Mouse (Mus musculus) embryonic facial prominence, embryonic 14.5 days (tissue): ENCODE data around the gene Rpl27. TPM values are rescaled to one million over a fixed set of nuclear protein-coding genes. Genes with fewer than 3 reads are reported as not detected.

Experiments
- ATAC-seq: fragments of 200-750 bp; cut with Nextera tagmentation; 2 replicates; pipeline ENCODE4 v1.8.0; 2017; ENCODE audit warnings: low read depth, moderate number of reproducible peaks, moderate TSS enrichment
- DNase-seq: peaks from one replicate; pipeline ENCODE4 v3.0.0-alpha.2; 2015; ENCODE audit warnings: low spot score
- H3K27ac ChIP-seq: fragments of 300-500 bp; sonication (generic); replicated peaks from 2 replicates; pipeline ENCODE4 v1.5.1; 2014; ENCODE audit warnings: low read depth, mild to moderate bottlenecking, low read length, moderate library complexity
- H3K27me3 ChIP-seq: fragments of 300-500 bp; sonication (generic); replicated peaks from 2 replicates; pipeline ENCODE4 v1.6.1; 2014; ENCODE audit warnings: low read length; ENCODE audit not compliant: control insufficient read depth, insufficient read depth
- H3K36me3 ChIP-seq: fragments of 300-500 bp; sonication (generic); 2 replicates; pipeline ENCODE4 v1.6.1; 2014; ENCODE audit warnings: low read length, mixed read lengths; ENCODE audit not compliant: control insufficient read depth, insufficient read depth
- H3K4me1 ChIP-seq: fragments of 300-500 bp; sonication (generic); 2 replicates; pipeline ENCODE4 v1.6.1; 2014; ENCODE audit warnings: antibody characterized with exemption, low read length; ENCODE audit not compliant: control insufficient read depth, insufficient read depth
- H3K4me2 ChIP-seq: fragments of 300-500 bp; sonication (generic); 2 replicates; pipeline ENCODE4 v1.6.1; 2014; ENCODE audit warnings: low read depth, mild to moderate bottlenecking, low read length, moderate library complexity, mixed read lengths
- H3K4me3 ChIP-seq: fragments of 300-500 bp; sonication (generic); 2 replicates; pipeline ENCODE4 v1.5.1; 2014; ENCODE audit warnings: low read depth, mild to moderate bottlenecking, low read length
- H3K9ac ChIP-seq: fragments of 300-500 bp; sonication (generic); 2 replicates; pipeline ENCODE4 v1.6.1; 2014; ENCODE audit warnings: low read depth, mild to moderate bottlenecking, low read length, moderate library complexity, mixed read lengths
- H3K9me3 ChIP-seq: fragments of 300-500 bp; sonication (generic); 2 replicates; pipeline ENCODE4 v1.6.1; 2016; ENCODE audit warnings: low read length; ENCODE audit not compliant: control insufficient read depth
- WGBS: fragments of 180-500 bp; shearing (Covaris S2); extraction: QIAGEN DNeasy Blood & Tissue Kit; methylation state at CpG from one replicate; pipeline ENCODE4 v1.1.7; 2014; 5-methylcytosine and 5-hydroxymethylcytosine counted together
- polyA plus RNA-seq: library from polyadenylated mRNA; unstranded; fragments of >200 nt; fragmentation: Nextera tagmentation; extraction: Ambion mirVana; gene quantifications from 2 replicates; pipeline ENCODE4 v1.2.1, GENCODE M21; 2014

Gene Rpl27
- polyA plus RNA-seq: 376 and 406 TPM in 2 replicates

DNA sequence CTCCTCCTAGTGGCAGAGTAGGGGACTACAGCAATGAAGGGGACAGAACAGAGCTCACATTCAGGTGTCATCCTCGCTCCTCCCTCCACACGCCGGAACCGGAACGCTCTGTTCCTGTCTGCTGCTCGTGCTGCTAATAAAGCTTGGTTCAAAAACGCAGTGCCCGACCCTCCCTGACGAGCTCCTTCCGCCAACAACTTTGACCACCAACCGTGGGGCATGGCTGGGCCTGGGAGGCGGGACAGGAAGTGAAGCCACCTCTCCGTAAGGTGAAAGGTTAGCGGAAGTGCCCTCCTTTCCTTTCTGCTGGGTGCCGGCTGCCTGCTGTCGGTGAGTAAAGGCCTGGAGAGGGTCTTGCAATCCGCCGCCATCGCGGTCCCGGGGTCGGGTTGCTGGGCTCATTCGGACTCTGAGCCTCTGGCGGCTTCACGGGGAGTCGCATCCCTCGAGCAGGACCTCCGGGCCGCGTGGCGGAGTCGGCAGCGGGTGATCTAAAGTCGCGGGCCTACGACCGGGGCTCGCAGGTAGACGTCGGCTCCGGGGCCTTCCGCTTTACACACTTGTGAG is at the start of gene Rpl27:
Gene Rpl27 (plus strand): TSS at position 172 of the 567 bp plus-strand sequence.
- ATAC-seq (peak; percentile 99), DNase-seq (peak; percentile 100)
- Histone ChIP-seq H3K4me2 (peak within 1 kb of the TSS; percentile 80), H3K4me3 (peak within 1 kb of the TSS; percentile 83), H3K27me3 (no peaks in the 10 kb centered on the region), H3K9me3 (no peaks in the 10 kb centered on the region), H3K4me1 (peaks cover 10% of the 10 kb centered on the region), H3K9ac (peak within 1 kb of the TSS; percentile 98), H3K36me3 (peaks cover 28% of the 10 kb centered on the region), H3K27ac (peak within 1 kb of the TSS; percentile 94)
- under 1% methylated on average over 41 of the region's 42 CpGs for WGBS

DNA sequence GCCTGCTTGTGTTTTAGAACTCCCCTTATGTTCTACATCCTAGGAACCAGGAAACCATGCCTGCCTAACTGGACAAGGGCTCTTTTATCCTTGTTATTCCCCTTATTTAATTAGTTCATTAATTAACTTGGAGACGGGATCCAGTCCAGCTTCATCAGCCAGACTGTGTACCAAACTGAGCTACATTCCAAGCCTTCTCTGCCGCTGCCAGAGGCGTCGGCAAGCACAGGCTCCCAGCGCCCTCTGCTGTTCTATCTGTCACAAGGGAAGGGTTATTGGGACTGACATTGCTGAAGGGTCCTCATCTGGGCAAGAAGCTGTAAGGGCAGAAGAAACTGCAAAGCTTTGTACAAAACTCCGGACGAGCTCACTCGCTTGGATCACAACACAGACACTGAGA is 47.0 kb upstream of the Rpl27 start:
- H3K27ac ChIP-seq: no peak overlapping the region
- H3K4me3 ChIP-seq: no peak overlapping the region
- ATAC-seq (peak; percentile 65; the same call in 1 of the 2 replicates), DNase-seq (peak; percentile 85)
- 4% methylated on average over 8 of the region's 8 CpGs for WGBS
- no peaks in the 10 kb centered on the region for H3K36me3 ChIP-seq
- H3K4me2 ChIP-seq: no peak overlapping the region
- no peaks in the 10 kb centered on the region for H3K4me1 ChIP-seq
- H3K9me3 ChIP-seq: no peaks in the 10 kb centered on the region
- peak overlapping the region; percentile 30; the same call in 1 of the 2 replicates for H3K9ac ChIP-seq
- H3K27me3 ChIP-seq: no peaks in the 10 kb centered on the region

DNA sequence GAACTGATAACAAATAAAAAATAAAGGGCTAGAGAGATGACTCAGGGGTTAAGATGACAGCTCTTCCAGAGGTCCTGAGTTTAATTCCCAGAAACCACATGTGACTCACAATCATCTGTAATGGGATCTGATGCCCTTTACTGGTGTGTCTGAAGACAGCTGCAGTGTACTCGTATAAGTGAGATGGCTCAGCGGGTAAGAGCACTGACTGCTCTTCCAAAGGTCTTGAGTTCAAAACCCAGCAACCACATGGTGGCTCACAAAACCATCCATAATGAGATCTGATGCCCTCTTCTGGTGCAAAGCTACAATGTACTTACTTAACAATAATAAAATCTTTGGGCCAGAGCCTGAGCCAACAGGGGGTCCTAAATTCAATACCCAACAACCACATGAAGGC is 26.8 kb upstream of the Rpl27 start:
- H3K4me3 ChIP-seq: no peak overlapping the region
- ATAC-seq (no peak), DNase-seq (no peak)
- peaks cover 4% of the 10 kb centered on the region; the same call in 1 of the 2 replicates for H3K4me1 ChIP-seq
- H3K9me3 ChIP-seq: no peaks in the 10 kb centered on the region
- WGBS: 82% methylated on average over 2 of the region's 2 CpGs
- H3K9ac ChIP-seq: no peak overlapping the region
- H3K36me3 ChIP-seq: peaks cover 37% of the 10 kb centered on the region
- H3K27ac ChIP-seq: no peak overlapping the region
- no peaks in the 10 kb centered on the region for H3K27me3 ChIP-seq
- no peak overlapping the region for H3K4me2 ChIP-seq

DNA sequence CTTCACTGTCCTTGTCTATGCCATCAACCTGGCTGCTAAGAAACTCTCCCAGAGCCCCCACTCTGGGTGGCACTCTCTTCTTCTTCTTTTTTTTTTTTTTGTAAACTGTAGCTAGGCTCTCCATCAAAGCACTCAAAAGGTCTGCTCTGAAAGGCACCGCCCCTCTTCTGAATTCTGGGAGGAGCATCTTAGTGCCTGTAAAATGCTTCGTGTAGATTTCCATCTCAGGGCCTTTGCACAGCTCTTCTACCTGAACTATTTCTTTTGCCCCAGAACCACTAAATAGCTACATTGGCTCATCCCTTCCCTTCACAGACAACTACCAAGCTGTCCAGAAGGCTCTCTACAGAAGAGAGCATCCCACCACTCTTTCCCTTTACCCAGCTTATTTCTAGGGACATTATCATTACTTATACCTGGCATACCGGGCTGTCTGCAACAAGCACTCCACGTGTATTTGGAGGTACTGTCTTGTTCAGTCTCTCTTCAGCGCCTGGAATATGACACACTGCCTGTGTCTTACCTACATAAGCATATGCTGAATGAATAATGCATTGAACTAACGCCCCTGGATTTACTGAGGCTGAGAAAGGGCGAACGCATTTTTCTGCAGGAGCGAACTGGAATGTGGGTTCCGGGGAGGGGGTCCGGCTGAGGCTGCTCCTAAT is 25.5 kb upstream of the Rpl27 start:
- Histone ChIP-seq H3K27ac (peak overlapping the region; percentile 63), H3K4me2 (peak overlapping the region; percentile 75), H3K9ac (peak overlapping the region; percentile 86), H3K9me3 (no peaks in the 10 kb centered on the region), H3K4me3 (peak overlapping the region; percentile 74), H3K36me3 (peaks cover 24% of the 10 kb centered on the region), H3K4me1 (peaks cover 4% of the 10 kb centered on the region; the same call in 1 of the 2 replicates), H3K27me3 (no peaks in the 10 kb centered on the region)
- no peak for DNase-seq
- WGBS: 2% methylated on average over 11 of the region's 11 CpGs
- ATAC-seq: no peak; the same call in 1 of the 2 replicates

DNA sequence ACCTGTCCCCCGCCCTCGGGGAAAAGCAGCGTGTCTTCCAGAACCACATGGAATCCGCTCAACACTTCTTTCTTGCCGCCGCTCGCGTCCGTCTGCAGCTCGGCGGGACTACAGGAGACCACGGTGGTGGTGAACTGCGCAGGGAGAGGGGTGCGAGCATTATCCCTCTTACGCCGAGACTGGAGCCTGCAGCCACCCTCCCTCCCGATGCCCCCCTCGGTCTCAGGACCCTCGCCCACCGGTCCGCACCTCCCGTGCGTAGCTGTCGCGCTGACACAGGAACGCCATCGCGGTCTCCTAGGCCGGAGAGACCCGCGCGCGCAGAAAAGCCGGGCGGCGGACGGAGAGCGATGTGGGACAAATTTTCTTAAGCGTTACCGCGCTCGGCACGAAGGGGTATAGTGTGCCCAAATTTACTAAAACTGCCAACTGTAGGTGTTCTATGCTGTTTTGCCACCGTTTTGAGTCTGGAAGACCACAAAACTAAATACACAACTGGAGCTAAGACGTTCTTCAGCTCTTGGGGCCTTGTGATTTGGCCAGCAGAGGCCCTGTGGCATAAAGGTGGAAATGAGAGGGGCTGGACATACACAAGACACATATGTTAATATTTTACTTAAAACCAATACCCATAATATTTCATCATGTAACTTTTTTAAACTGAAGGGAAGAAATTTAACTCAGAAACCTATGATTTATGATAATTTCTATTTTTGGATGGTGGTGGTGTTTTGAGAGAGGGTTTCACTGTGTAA is 24.8 kb upstream of the Rpl27 start, which contains the start of gene Aarsd1:
Gene Aarsd1 (minus strand): TSS at position 515 of the 755 bp plus-strand sequence.
- peak; percentile 86 for DNase-seq
- Histone ChIP-seq H3K4me1 (peaks cover 4% of the 10 kb centered on the region; the same call in 1 of the 2 replicates), H3K36me3 (peaks cover 17% of the 10 kb centered on the region), H3K9me3 (no peaks in the 10 kb centered on the region), H3K27ac (peak within 1 kb of the TSS; percentile 63), H3K4me3 (peak within 1 kb of the TSS; percentile 74), H3K27me3 (no peaks in the 10 kb centered on the region), H3K9ac (peak within 1 kb of the TSS; percentile 86), H3K4me2 (peak within 1 kb of the TSS; percentile 75)
- under 1% methylated on average over 44 of the region's 45 CpGs for WGBS
- peak; percentile 88 for ATAC-seq

DNA sequence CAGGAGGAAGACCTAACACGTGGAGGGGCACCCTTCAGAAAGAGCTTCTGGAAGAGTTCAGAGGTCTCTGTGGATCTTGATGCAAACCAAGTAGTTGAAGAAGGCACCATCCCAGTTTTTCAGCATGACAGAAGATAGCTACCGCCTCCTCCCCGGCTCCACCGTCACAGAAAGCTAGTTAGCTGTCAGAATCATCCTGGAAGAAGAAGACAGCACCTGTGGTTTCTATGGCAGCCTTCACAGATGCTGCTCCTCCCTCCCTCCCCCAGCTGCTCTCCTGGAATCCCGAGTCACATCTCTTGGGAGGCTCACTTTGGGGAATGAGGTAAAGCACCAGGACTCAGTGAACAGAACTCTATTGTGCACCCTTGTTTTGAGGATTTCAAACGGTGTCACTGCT is 23.1 kb upstream of the Rpl27 start:
- 59% methylated on average over 6 of the region's 6 CpGs for WGBS
- Histone ChIP-seq H3K4me1 (peaks cover 11% of the 10 kb centered on the region), H3K27ac (no peak overlapping the region), H3K9ac (no peak overlapping the region), H3K4me2 (no peak overlapping the region), H3K4me3 (no peak overlapping the region), H3K36me3 (0 out of 2 replicates have a peak, but pooled peaks cover 2% of the 10 kb centered on the region), H3K9me3 (no peaks in the 10 kb centered on the region), H3K27me3 (no peaks in the 10 kb centered on the region)
- ATAC-seq (no peak), DNase-seq (no peak)

DNA sequence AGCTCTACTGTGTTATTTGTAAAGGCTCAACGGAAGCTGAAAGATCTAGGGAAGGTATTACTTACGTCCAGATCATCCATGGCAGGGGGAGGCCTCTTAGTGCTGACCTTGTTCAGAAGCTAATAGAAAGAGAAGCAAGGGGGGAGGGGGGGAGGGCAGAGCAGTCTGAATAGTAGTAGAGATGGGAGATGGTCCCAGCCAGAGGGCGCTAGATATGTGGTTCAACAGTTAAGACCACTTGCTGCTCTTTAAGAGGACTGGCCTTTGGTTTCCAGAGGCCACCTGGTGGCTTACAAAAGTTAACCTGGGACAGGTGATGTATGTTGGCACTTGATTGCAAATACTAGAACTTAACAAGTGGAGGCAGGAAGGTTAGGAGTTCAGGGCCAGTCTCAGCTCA is 22.5 kb upstream of the Rpl27 start:
- H3K27ac ChIP-seq: no peak overlapping the region
- H3K27me3 ChIP-seq: no peaks in the 10 kb centered on the region
- H3K9ac ChIP-seq: no peak overlapping the region
- peaks cover 11% of the 10 kb centered on the region for H3K4me1 ChIP-seq
- H3K9me3 ChIP-seq: no peaks in the 10 kb centered on the region
- ATAC-seq (no peak), DNase-seq (no peak)
- 31% methylated on average over 3 of the region's 3 CpGs for WGBS
- H3K4me3 ChIP-seq: no peak overlapping the region
- H3K36me3 ChIP-seq: no peaks in the 10 kb centered on the region
- H3K4me2 ChIP-seq: no peak overlapping the region

DNA sequence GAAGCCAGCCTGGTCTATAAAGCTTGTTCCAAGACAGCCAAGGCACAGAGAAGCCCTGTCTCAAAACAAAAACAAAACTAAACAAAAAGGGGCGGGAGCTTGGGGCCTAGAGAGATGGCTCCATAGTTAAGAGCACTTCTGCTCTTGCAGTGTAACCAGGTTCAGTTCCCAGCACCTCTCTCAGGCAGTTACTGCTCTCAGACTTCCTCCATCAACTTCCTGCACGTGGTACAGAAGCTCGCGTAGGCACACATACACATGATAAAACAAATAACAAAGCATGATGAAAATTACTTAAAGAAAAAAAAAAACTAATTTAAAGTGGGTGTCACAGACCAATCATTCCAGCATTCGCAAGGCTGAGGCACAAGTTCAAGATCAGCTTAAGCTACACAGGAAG is 21.9 kb upstream of the Rpl27 start:
- WGBS: 86% methylated on average over 5 of the region's 5 CpGs

More for the DNA sequence above, 21.9 kb upstream of the Rpl27 start:
- no peak overlapping the region for H3K27ac ChIP-seq
- H3K36me3 ChIP-seq: no peaks in the 10 kb centered on the region
- no peaks in the 10 kb centered on the region for H3K27me3 ChIP-seq
- no peak for DNase-seq
- no peak overlapping the region for H3K4me3 ChIP-seq
- no peak overlapping the region for H3K9ac ChIP-seq
- no peak overlapping the region for H3K4me2 ChIP-seq
- peaks cover 11% of the 10 kb centered on the region for H3K4me1 ChIP-seq
- no peak for ATAC-seq
- no peaks in the 10 kb centered on the region for H3K9me3 ChIP-seq
